Mouse (Mus musculus) MEL (cell line): ENCODE data around the gene Ints6. TPM values are rescaled to one million over a fixed set of nuclear protein-coding genes. Genes with fewer than 3 reads are reported as not detected.

ENCODE experiments used
- DNase-seq: peaks from one replicate; pipeline ENCODE4 v3.0.0; 2011; ENCODE audit warnings: low read depth, low spot score
- H3K27ac ChIP-seq: 2 replicates; pipeline ENCODE4 v1.5.1; 2012; ENCODE audit warnings: low read depth, mild to moderate bottlenecking, control low read depth, low read length, moderate library complexity; ENCODE audit not compliant: control insufficient read depth
- H3K27me3 ChIP-seq, 2 experiments: fragments of 150-350 bp in 1 of 2; sonication (generic) in 1 of 2; 2 replicates each; pipeline ENCODE4 v1.6.1; 2012; ENCODE audit warnings: low read length in 2 of 2, mild to moderate bottlenecking in 2 of 2, improper control_type of control experiment in 1 of 2, moderate library complexity in 1 of 2; ENCODE audit not compliant: insufficient read depth in 2 of 2, control insufficient read depth in 1 of 2
- H3K36me3 ChIP-seq, 2 experiments: 2 replicates each; pipeline ENCODE4 v1.6.1; 2012 to 2014; ENCODE audit warnings: low read length in 2 of 2, improper control_type of control experiment in 1 of 2, inconsistent platforms in 1 of 2, mild to moderate bottlenecking in 1 of 2; ENCODE audit not compliant: insufficient read depth in 2 of 2, control insufficient read depth in 1 of 2
- H3K4me1 ChIP-seq, 2 experiments: fragments of 150-350 bp in 1 of 2; sonication (generic) in 1 of 2; 2 replicates each; pipeline ENCODE4 v1.6.1; 2012; ENCODE audit warnings: low read length in 2 of 2, improper control_type of control experiment in 1 of 2, mild to moderate bottlenecking in 1 of 2; ENCODE audit not compliant: insufficient read depth in 2 of 2, control insufficient read depth in 1 of 2
- H3K4me3 ChIP-seq, 2 experiments: fragments of 150-350 bp in 1 of 2; sonication (generic) in 1 of 2; 2 replicates each; pipeline ENCODE4 v1.5.1; 2012; ENCODE audit warnings: low read depth in 2 of 2, low read length in 2 of 2, mild to moderate bottlenecking in 2 of 2, moderate library complexity in 2 of 2, control low read depth in 1 of 2, improper control_type of control experiment in 1 of 2; ENCODE audit not compliant: control insufficient read depth in 1 of 2, insufficient read depth in 1 of 2
- H3K79me2 ChIP-seq: 2 replicates; pipeline ENCODE4 v1.6.1; 2012; ENCODE audit warnings: mild to moderate bottlenecking, low read length, moderate library complexity; ENCODE audit not compliant: control insufficient read depth, poor library complexity, insufficient read depth
- H3K9ac ChIP-seq: 2 replicates; pipeline ENCODE4 v1.6.1; 2012; ENCODE audit warnings: low read depth, mild to moderate bottlenecking, control low read depth, low read length, moderate library complexity; ENCODE audit not compliant: control insufficient read depth, poor library complexity, severe bottlenecking
- H3K9me3 ChIP-seq: fragments of 150-350 bp; sonication (generic); replicated peaks from 2 replicates; pipeline ENCODE4 v1.6.1; 2012; ENCODE audit warnings: mild to moderate bottlenecking, low read length, improper control_type of control experiment, moderate library complexity; ENCODE audit not compliant: insufficient read depth
- BHLHE40 ChIP-seq: IDR thresholded peaks from 2 replicates; pipeline ENCODE4 v1.6.1; 2012; ENCODE audit warnings: low read depth, mild to moderate bottlenecking, inconsistent platforms, low read length, improper control_type of control experiment, borderline replicate concordance
- CHD1 ChIP-seq: IDR thresholded peaks from 2 replicates; pipeline ENCODE4 v1.6.1; 2012; ENCODE audit warnings: low read depth, mild to moderate bottlenecking, inconsistent platforms, low read length, improper control_type of control experiment
- CHD2 ChIP-seq: IDR thresholded peaks from 2 replicates; pipeline ENCODE4 v1.6.1; 2011; ENCODE audit warnings: low read length, improper control_type of control experiment
- CTCF ChIP-seq, 3 experiments: IDR thresholded peaks in 2 of 3; conservative IDR thresholded peaks in 1 of 3; 2 replicates each; pipeline ENCODE4 v1.5.1; 2011 to 2012; ENCODE audit warnings: low read length in 3 of 3, low read depth in 2 of 3, mild to moderate bottlenecking in 2 of 3, improper control_type of control experiment in 1 of 3, inconsistent platforms in 1 of 3, mixed read lengths in 1 of 3, moderate library complexity in 1 of 3; ENCODE audit not compliant: control insufficient read depth in 1 of 3, insufficient read depth in 1 of 3, poor library complexity in 1 of 3, severe bottlenecking in 1 of 3
- E2F4 ChIP-seq: IDR thresholded peaks from 2 replicates; pipeline ENCODE4 v1.6.1; 2011; ENCODE audit warnings: low read depth, low read length, improper control_type of control experiment, borderline replicate concordance
- ELF1 ChIP-seq: IDR thresholded peaks from 2 replicates; pipeline ENCODE4 v1.6.1; 2014; ENCODE audit warnings: low read depth, mild to moderate bottlenecking, inconsistent platforms, low read length, improper control_type of control experiment, moderate library complexity
- EP300 ChIP-seq, 2 experiments: IDR thresholded peaks; 2 replicates each; pipeline ENCODE4 v1.6.1; 2011; ENCODE audit warnings: improper control_type of control experiment in 2 of 2, low read length in 2 of 2, low read depth in 1 of 2, mild to moderate bottlenecking in 1 of 2
- ETS1 ChIP-seq: IDR thresholded peaks from 2 replicates; pipeline ENCODE4 v1.6.1; 2012; ENCODE audit warnings: low read depth, mild to moderate bottlenecking, inconsistent platforms, low read length, improper control_type of control experiment, moderate library complexity
- GABPA ChIP-seq: IDR thresholded peaks from 2 replicates; pipeline ENCODE4 v1.6.1; 2012; ENCODE audit warnings: low read depth, mild to moderate bottlenecking, inconsistent platforms, low read length, improper control_type of control experiment, moderate library complexity
- GATA1 ChIP-seq: IDR thresholded peaks from 2 replicates; pipeline ENCODE4 v1.6.1; 2011; ENCODE audit warnings: low read depth, low read length, improper control_type of control experiment
- HCFC1 ChIP-seq: IDR thresholded peaks from 2 replicates; pipeline ENCODE4 v1.6.1; 2012; ENCODE audit warnings: low read depth, mild to moderate bottlenecking, inconsistent platforms, low read length, improper control_type of control experiment, moderate library complexity
- JUND ChIP-seq: IDR thresholded peaks from 2 replicates; pipeline ENCODE4 v1.6.1; 2011; ENCODE audit warnings: low read depth, mild to moderate bottlenecking, improper control_type of control experiment, low read length
- KAT2A ChIP-seq: conservative IDR thresholded peaks from 2 replicates; pipeline ENCODE4 v1.6.1; 2012; ENCODE audit warnings: low read depth, low read length, improper control_type of control experiment, inconsistent platforms
- MAFK ChIP-seq: IDR thresholded peaks from 2 replicates; pipeline ENCODE4 v1.6.1; 2011; ENCODE audit warnings: low read depth, mild to moderate bottlenecking, low read length, improper control_type of control experiment, borderline replicate concordance
- MAX ChIP-seq: IDR thresholded peaks from 2 replicates; pipeline ENCODE4 v1.6.1; 2011; ENCODE audit warnings: low read length, improper control_type of control experiment
- MAZ ChIP-seq: IDR thresholded peaks from 2 replicates; pipeline ENCODE4 v1.6.1; 2012; ENCODE audit warnings: low read depth, mild to moderate bottlenecking, inconsistent platforms, low read length, improper control_type of control experiment
- MEF2A ChIP-seq: IDR thresholded peaks from 2 replicates; pipeline ENCODE4 v1.6.1; 2014; ENCODE audit warnings: low read depth, mild to moderate bottlenecking, inconsistent platforms, low read length, improper control_type of control experiment; ENCODE audit not compliant: poor library complexity, insufficient replicate concordance, severe bottlenecking; ENCODE audit errors: extremely low read depth
- MXI1 ChIP-seq: IDR thresholded peaks from 2 replicates; pipeline ENCODE4 v1.6.1; 2011; ENCODE audit warnings: mild to moderate bottlenecking, low read depth, low read length, improper control_type of control experiment
- MYB ChIP-seq: IDR thresholded peaks from 2 replicates; pipeline ENCODE4 v1.6.1; 2011; ENCODE audit warnings: mild to moderate bottlenecking, low read depth, low read length, improper control_type of control experiment
- MYC ChIP-seq: IDR thresholded peaks from 2 replicates; pipeline ENCODE4 v1.6.1; 2011; ENCODE audit warnings: low read depth, mild to moderate bottlenecking, low read length, improper control_type of control experiment, moderate library complexity
- NELFE ChIP-seq: IDR thresholded peaks from 2 replicates; pipeline ENCODE4 v1.6.1; 2011; ENCODE audit warnings: low read depth, low read length, improper control_type of control experiment
- POLR2A ChIP-seq, 2 experiments: IDR thresholded peaks; 2 replicates each; pipeline ENCODE4 v1.6.1; 2011 to 2012; ENCODE audit warnings: low read length in 2 of 2, mild to moderate bottlenecking in 2 of 2, control low read depth in 1 of 2, improper control_type of control experiment in 1 of 2, low read depth in 1 of 2, moderate library complexity in 1 of 2; ENCODE audit not compliant: control insufficient read depth in 1 of 2, insufficient read depth in 1 of 2, poor library complexity in 1 of 2
- POLR2AphosphoS2 ChIP-seq: IDR thresholded peaks from 2 replicates; pipeline ENCODE4 v1.6.1; 2011; ENCODE audit warnings: low read length, improper control_type of control experiment
- POLR2AphosphoS5 ChIP-seq: IDR thresholded peaks from 2 replicates; pipeline ENCODE4 v1.6.1; 2012; ENCODE audit warnings: low read depth, borderline replicate concordance, mild to moderate bottlenecking, inconsistent platforms, low read length, moderate library complexity, mixed read lengths
- RAD21 ChIP-seq: IDR thresholded peaks from 2 replicates; pipeline ENCODE4 v1.6.1; 2011; ENCODE audit warnings: mild to moderate bottlenecking, low read depth, low read length, improper control_type of control experiment
- RCOR1 ChIP-seq: IDR thresholded peaks from 2 replicates; pipeline ENCODE4 v1.6.1; 2012; ENCODE audit warnings: low read depth, mild to moderate bottlenecking, inconsistent platforms, low read length, improper control_type of control experiment
- SIN3A ChIP-seq: IDR thresholded peaks from 2 replicates; pipeline ENCODE4 v1.6.1; 2012; ENCODE audit warnings: low read length, improper control_type of control experiment, inconsistent platforms
- SMC3 ChIP-seq: IDR thresholded peaks from 2 replicates; pipeline ENCODE4 v1.6.1; 2011; ENCODE audit warnings: low read depth, low read length, improper control_type of control experiment
- TAL1 ChIP-seq: IDR thresholded peaks from 2 replicates; pipeline ENCODE4 v1.6.1; 2012; ENCODE audit warnings: mild to moderate bottlenecking, inconsistent platforms, low read length, moderate library complexity, mixed read lengths
- TBP ChIP-seq: IDR thresholded peaks from 2 replicates; pipeline ENCODE4 v1.8.0; 2011; ENCODE audit warnings: low read depth, low read length, improper control_type of control experiment
- TCF12 ChIP-seq: IDR thresholded peaks from 2 replicates; pipeline ENCODE4 v1.6.1; 2014; ENCODE audit warnings: low read depth, mild to moderate bottlenecking, inconsistent platforms, low read length, improper control_type of control experiment, moderate library complexity
- UBTF ChIP-seq: IDR thresholded peaks from 2 replicates; pipeline ENCODE4 v1.6.1; 2012; ENCODE audit warnings: low read depth, mild to moderate bottlenecking, inconsistent platforms, low read length, improper control_type of control experiment, moderate library complexity, borderline replicate concordance; ENCODE audit not compliant: insufficient read depth
- USF1 ChIP-seq: IDR thresholded peaks from 2 replicates; pipeline ENCODE4 v1.6.1; 2014; ENCODE audit warnings: low read depth, mild to moderate bottlenecking, inconsistent platforms, low read length, improper control_type of control experiment, moderate library complexity
- USF2 ChIP-seq, 2 experiments: IDR thresholded peaks; 2 replicates each; pipeline ENCODE4 v1.6.1; 2011 to 2012; ENCODE audit warnings: improper control_type of control experiment in 2 of 2, low read length in 2 of 2, borderline replicate concordance in 1 of 2, inconsistent platforms in 1 of 2, low read depth in 1 of 2, mild to moderate bottlenecking in 1 of 2; ENCODE audit not compliant: insufficient read depth in 1 of 2
- ZC3H11A ChIP-seq: IDR thresholded peaks from 2 replicates; pipeline ENCODE4 v1.6.1; 2012; ENCODE audit warnings: low read depth, mild to moderate bottlenecking, inconsistent platforms, low read length, improper control_type of control experiment
- ZKSCAN1 ChIP-seq: IDR thresholded peaks from 2 replicates; pipeline ENCODE4 v1.6.1; 2012; ENCODE audit warnings: low read depth, mild to moderate bottlenecking, inconsistent platforms, low read length, improper control_type of control experiment, moderate library complexity
- ZMIZ1 ChIP-seq: IDR thresholded peaks from 2 replicates; pipeline ENCODE4 v1.6.1; 2012; ENCODE audit warnings: low read depth, mild to moderate bottlenecking, inconsistent platforms, low read length, improper control_type of control experiment, moderate library complexity
- ZNF384 ChIP-seq: IDR thresholded peaks from 2 replicates; pipeline ENCODE4 v1.6.1; 2012; ENCODE audit warnings: low read depth, mild to moderate bottlenecking, inconsistent platforms, low read length, improper control_type of control experiment
- polyA plus RNA-seq, 2 experiments: library from polyadenylated mRNA; stranded (reverse) in 1 of 2; unstranded in 1 of 2; fragments of >175 nt in 1 of 2; fragments of >200 nt in 1 of 2; gene quantifications; 2 replicates each; pipeline versions ENCODE4 v1.2.1 to v1.2.4; 2012; ENCODE audit warnings: low replicate concordance in 2 of 2, low read depth in 1 of 2; ENCODE audit not compliant: insufficient read length in 2 of 2, insufficient read depth in 1 of 2, missing spikeins in 1 of 2
- total RNA-seq: library from RNA; depleted of rRNA; stranded (reverse); fragments of 300-350 nt; gene quantifications from 2 replicates; pipeline ENCODE4 v1.2.3, GENCODE M21; 2012

Gene Ints6
- total and polyA plus RNA-seq, 3 experiments: 27.4 to 150 (median 29.1) TPM

- Histone ChIP-seq H3K4me3 (peak overlapping the region; percentile 72 to 85), H3K4me1 (peaks cover 15 to 22% of the 10 kb centered on the region in 2 experiments), H3K27me3 (no peaks in the 10 kb centered on the region), H3K9ac (peak overlapping the region; percentile 98), H3K9me3 (no peaks in the 10 kb centered on the region), H3K27ac (peak overlapping the region; percentile 70), H3K79me2 (peaks cover 21% of the 10 kb centered on the region), H3K36me3 (peaks cover 7 to 43% of the 10 kb centered on the region in 2 experiments)
- peak; percentile 78 for DNase-seq
- TF ChIP-seq USF2 (IDR thresholded peaks at IDR 0.05; ENCODE audit: borderline replicate concordance in 1 of 2, insufficient read depth in 1 of 2, low read depth in 1 of 2, low read length in 2 of 2): no peak
- TF ChIP-seq MXI1: peak; percentile 31; the same call in 1 of the 2 replicates
- no peak for TF ChIP-seq USF1
- TF ChIP-seq BHLHE40: no peak
- no peak for TF ChIP-seq ELF1
- no peak for TF ChIP-seq CHD1
- no peak for TF ChIP-seq POLR2AphosphoS5
- TF ChIP-seq GABPA: no peak
- TF ChIP-seq MAFK: no peak
- TF ChIP-seq MEF2A: no peak
- TF ChIP-seq ZC3H11A: no peak
- no peak for TF ChIP-seq JUND
- no peak for TF ChIP-seq POLR2AphosphoS2
- no peak for TF ChIP-seq CHD2
- TF ChIP-seq MAZ: no peak
- no peak for TF ChIP-seq TAL1
- TF ChIP-seq ETS1: no peak; the same call in 1 of the 2 replicates
- no peak for TF ChIP-seq HCFC1
- peak; percentile 58; the same call in 1 of the 2 replicates for TF ChIP-seq SIN3A
- TF ChIP-seq NELFE: peak; percentile 38
- no peak for TF ChIP-seq RAD21
- TF ChIP-seq GATA1: no peak
- TF ChIP-seq ZKSCAN1: no peak
- no peak; the same call in 1 of the 2 replicates for TF ChIP-seq E2F4
- peak; percentile 29; the same call in 1 of the 2 replicates for TF ChIP-seq TCF12
- no peak for TF ChIP-seq RCOR1
- peak; percentile 61 to 67; a peak in 3 of 4 replicates for TF ChIP-seq POLR2A (IDR thresholded peaks at IDR 0.05; ENCODE audit: control insufficient read depth in 1 of 2, insufficient read depth in 1 of 2, low read depth in 1 of 2, low read length in 2 of 2, poor library complexity in 1 of 2)
- no peak for TF ChIP-seq TBP
- no peak for TF ChIP-seq UBTF
- no peak for TF ChIP-seq MYB
- peak in 1 of 2 experiments; percentile 10; a peak in 1 of 4 replicates for TF ChIP-seq EP300 (IDR thresholded peaks at IDR 0.05; ENCODE audit: low read depth in 1 of 2, low read length in 2 of 2)
- TF ChIP-seq SMC3: no peak
- peak; percentile 24; the same call in 1 of the 2 replicates for TF ChIP-seq ZMIZ1
- no peak for TF ChIP-seq MYC
- no peak for TF ChIP-seq KAT2A
- no peak for TF ChIP-seq ZNF384
- TF ChIP-seq CTCF (IDR thresholded peaks at IDR 0.05 in 2 of 3, conservative IDR thresholded peaks at IDR 0.05 in 1 of 3; ENCODE audit: control insufficient read depth in 1 of 3, insufficient read depth in 1 of 3, low read depth in 2 of 3, low read length in 3 of 3, poor library complexity in 1 of 3, severe bottlenecking in 1 of 3): no peak
- no peak for TF ChIP-seq MAX
Measured at GRCm38 (mm10) chr14:62759771-62760320, 1.1 kb downstream of the Ints6 start.
